Mouse (Mus musculus) stomach, adult 2 months (tissue): ENCODE measurements around the gene Gm10220. TPM values are rescaled to one million over a fixed set of nuclear protein-coding genes. Genes with fewer than 3 reads are reported as not detected.

Experiments used
- polyA plus RNA-seq: library from polyadenylated mRNA; depleted of rRNA; stranded (reverse); fragments of >200 nt; gene quantifications from 2 replicates; pipeline ENCODE4 v1.2.3, GENCODE M21; 2012; rRNA removed

The Gm10220 gene
- polyA plus RNA-seq: not detected in 2 replicates

DNA sequence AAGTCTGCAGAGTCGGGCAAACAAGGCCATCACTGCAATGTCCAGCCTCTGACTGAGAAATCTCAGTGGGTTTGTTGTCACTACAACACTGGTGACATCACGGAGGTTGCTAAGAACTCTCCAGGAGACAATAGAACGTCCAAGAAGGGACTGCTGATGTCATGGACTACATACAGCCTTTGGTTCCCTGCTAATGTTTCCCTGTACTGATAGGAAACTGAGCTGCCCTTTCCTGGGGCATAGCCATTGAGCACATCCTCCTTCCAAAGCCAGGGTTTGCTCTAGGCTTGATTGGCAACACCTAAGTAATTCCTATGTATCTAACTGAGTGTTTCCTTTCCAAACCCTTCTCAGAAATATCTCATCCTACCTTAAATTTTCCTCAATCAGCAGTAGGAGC is at the start of gene Gm10220:
TSS of gene Gm10220 (minus strand) at position 101 of the 400 bp plus-strand sequence.

DNA sequence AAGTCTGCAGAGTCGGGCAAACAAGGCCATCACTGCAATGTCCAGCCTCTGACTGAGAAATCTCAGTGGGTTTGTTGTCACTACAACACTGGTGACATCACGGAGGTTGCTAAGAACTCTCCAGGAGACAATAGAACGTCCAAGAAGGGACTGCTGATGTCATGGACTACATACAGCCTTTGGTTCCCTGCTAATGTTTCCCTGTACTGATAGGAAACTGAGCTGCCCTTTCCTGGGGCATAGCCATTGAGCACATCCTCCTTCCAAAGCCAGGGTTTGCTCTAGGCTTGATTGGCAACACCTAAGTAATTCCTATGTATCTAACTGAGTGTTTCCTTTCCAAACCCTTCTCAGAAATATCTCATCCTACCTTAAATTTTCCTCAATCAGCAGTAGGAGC is 16.0 kb downstream of the Gm10220 start, which contains the start of gene 5031410I06Rik:
TSS of gene 5031410I06Rik (minus strand) at position 101 of the 400 bp plus-strand sequence.

DNA sequence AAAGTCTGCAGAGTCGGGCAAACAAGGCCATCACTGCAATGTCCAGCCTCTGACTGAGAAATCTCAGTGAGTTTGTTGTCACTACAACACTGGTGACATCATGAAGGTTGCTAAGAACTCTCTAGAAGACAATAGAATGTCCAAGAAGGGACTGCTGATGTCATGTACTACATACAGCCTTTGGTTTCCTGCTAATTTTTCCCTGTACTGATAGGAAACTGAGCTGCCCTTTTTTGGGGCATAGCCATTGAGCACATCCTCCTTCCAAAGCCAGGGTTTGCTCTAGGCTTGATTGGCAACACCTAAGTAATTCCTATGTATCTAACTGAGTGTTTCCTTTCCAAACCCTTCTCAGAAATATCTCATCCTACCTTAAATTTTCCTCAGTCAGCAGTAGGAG is 32.0 kb downstream of the Gm10220 start, which contains the start of gene Gm10471:
TSS of gene Gm10471 (minus strand) at position 101 of the 400 bp plus-strand sequence.

Other genes starting within 250 kb of the Gm10220 start
- not detected in 2 replicates for gene Gm21663, start 179.0 kb downstream of the Gm10220 start, polyA plus RNA-seq
- not detected in 2 replicates for gene Gm21671, start 167.0 kb downstream of the Gm10220 start, polyA plus RNA-seq
- gene Gm21680, start 148.8 kb downstream of the Gm10220 start, polyA plus RNA-seq: not detected in 2 replicates
- gene Gm21698, start 132.8 kb downstream of the Gm10220 start, polyA plus RNA-seq: not detected in 2 replicates
- gene Gm1979, start 116.6 kb downstream of the Gm10220 start, polyA plus RNA-seq: not detected in 2 replicates
- not detected in 2 replicates for gene Gm5862, start 98.5 kb downstream of the Gm10220 start, polyA plus RNA-seq
- not detected in 2 replicates for gene Speer4a, start 81.9 kb downstream of the Gm10220 start, polyA plus RNA-seq
- not detected in 2 replicates for gene Gm7347, start 62.8 kb downstream of the Gm10220 start, polyA plus RNA-seq
- not detected in 2 replicates for gene Gm10471, start 32.1 kb downstream of the Gm10220 start, polyA plus RNA-seq
- not detected in 2 replicates for gene 5031410I06Rik, start 16.1 kb downstream of the Gm10220 start, polyA plus RNA-seq
- gene Gm7361, start 136.3 kb upstream of the Gm10220 start, polyA plus RNA-seq: 0.02 TPM in 1 of 2 replicates, not detected in the other